Mouse (Mus musculus) spleen, adult 2 months (tissue): ENCODE data around the gene Slc44a1. TPM values are rescaled to one million over a fixed set of nuclear protein-coding genes. Genes with fewer than 3 reads are reported as not detected.

Source experiments
- DNase-seq, 2 experiments: peaks; one replicate each; pipeline versions ENCODE4 v3.0.0 to v3.0.0-alpha.2; 2012 to 2021; ENCODE audit warnings: low spot score in 2 of 2, low read depth in 1 of 2
- H3K27ac ChIP-seq: fragments of 200-500 bp; 2 replicates; pipeline ENCODE4 v1.5.1; 2012; ENCODE audit warnings: low read length, inconsistent platforms; ENCODE audit not compliant: insufficient read depth
- H3K27me3 ChIP-seq: fragments of 200-500 bp; 2 replicates; pipeline ENCODE4 v1.6.1; 2012; ENCODE audit warnings: mild to moderate bottlenecking, moderate library complexity, low read length, inconsistent platforms; ENCODE audit not compliant: control insufficient read depth, insufficient read depth
- H3K36me3 ChIP-seq: fragments of 200-500 bp; 2 replicates; pipeline ENCODE4 v1.6.1; 2012; ENCODE audit warnings: mild to moderate bottlenecking, low read length, inconsistent platforms; ENCODE audit not compliant: control insufficient read depth, insufficient read depth
- H3K4me1 ChIP-seq: fragments of 200-500 bp; 2 replicates; pipeline ENCODE4 v1.6.1; 2011; ENCODE audit warnings: inconsistent platforms; ENCODE audit not compliant: control insufficient read depth, insufficient read depth, insufficient read length
- H3K4me3 ChIP-seq: fragments of 200-500 bp; 2 replicates; pipeline ENCODE4 v1.5.1; 2011; ENCODE audit warnings: mild to moderate bottlenecking, inconsistent platforms; ENCODE audit not compliant: insufficient read depth, insufficient read length; ENCODE audit errors: extremely low read depth
- CTCF ChIP-seq: fragments of 200-500 bp; IDR thresholded peaks from 2 replicates; pipeline ENCODE4 v1.5.1; 2011; ENCODE audit warnings: mild to moderate bottlenecking, inconsistent platforms; ENCODE audit not compliant: insufficient read depth, insufficient read length, insufficient replicate concordance; ENCODE audit errors: extremely low read depth
- POLR2A ChIP-seq: fragments of 200-500 bp; IDR thresholded peaks from 2 replicates; pipeline ENCODE4 v1.6.1; 2011; ENCODE audit warnings: low read depth, low read length, inconsistent platforms
- WGBS: fragments of 180-500 bp; shearing (Covaris S2); methylation state at CpG from one replicate; pipeline ENCODE4 v1.1.7; 2018; 5-methylcytosine and 5-hydroxymethylcytosine counted together
- polyA plus RNA-seq: library from polyadenylated mRNA; depleted of rRNA; stranded (reverse); fragments of >200 nt; gene quantifications from 2 replicates; pipeline ENCODE4 v1.2.3, GENCODE M21; 2012

Slc44a1 gene
- polyA plus RNA-seq, 1 experiment: 10.3 TPM

GRCm38 (mm10) chr4:53462505-53463251 lies 22.5 kb downstream of the Slc44a1 start:
- no peak for TF ChIP-seq CTCF
- no peak for TF ChIP-seq POLR2A
- no peak for DNase-seq
- Histone ChIP-seq H3K27me3 (no peaks in the 10 kb centered on the region), H3K36me3 (no peaks in the 10 kb centered on the region), H3K27ac (no peak overlapping the region), H3K4me3 (no peak overlapping the region), H3K4me1 (no peaks in the 10 kb centered on the region)
- 96% methylated on average over 18 of the region's 18 CpGs for WGBS

GRCm38 (mm10) chr4:53465887-53466286 lies 25.7 kb downstream of the Slc44a1 start:
- H3K36me3 ChIP-seq: no peaks in the 10 kb centered on the region
- TF ChIP-seq POLR2A (no peak), CTCF (no peak)
- DNase-seq: no peak
- H3K4me3 ChIP-seq: no peak overlapping the region
- H3K4me1 ChIP-seq: no peaks in the 10 kb centered on the region; the same call in 1 of the 2 replicates
- WGBS: 85% methylated on average over 1 of the region's 1 CpGs
- H3K27ac ChIP-seq: no peak overlapping the region
- H3K27me3 ChIP-seq: no peaks in the 10 kb centered on the region

GRCm38 (mm10) chr4:53469007-53469406 lies 28.8 kb downstream of the Slc44a1 start:
- peak in 1 of 2 experiments; percentile 20 for DNase-seq
- Histone ChIP-seq H3K4me1 (no peaks in the 10 kb centered on the region; the same call in 1 of the 2 replicates), H3K27me3 (no peaks in the 10 kb centered on the region), H3K36me3 (no peaks in the 10 kb centered on the region), H3K4me3 (no peak overlapping the region), H3K27ac (no peak overlapping the region)
- TF ChIP-seq CTCF (no peak), POLR2A (no peak)
- WGBS: 18% methylated on average over 6 of the region's 6 CpGs

GRCm38 (mm10) chr4:53474109-53474508 lies 33.9 kb downstream of the Slc44a1 start:
- TF ChIP-seq CTCF (no peak), POLR2A (no peak)
- Histone ChIP-seq H3K27me3 (no peaks in the 10 kb centered on the region), H3K4me1 (no peaks in the 10 kb centered on the region), H3K4me3 (no peak overlapping the region), H3K36me3 (no peaks in the 10 kb centered on the region), H3K27ac (no peak overlapping the region)
- DNase-seq: no peak

GRCm38 (mm10) chr4:53475230-53475952 lies 35.2 kb downstream of the Slc44a1 start:
- Histone ChIP-seq H3K27ac (no peak overlapping the region), H3K4me1 (no peaks in the 10 kb centered on the region), H3K27me3 (no peaks in the 10 kb centered on the region), H3K4me3 (no peak overlapping the region), H3K36me3 (no peaks in the 10 kb centered on the region)
- TF ChIP-seq CTCF (no peak), POLR2A (no peak)
- WGBS: 93% methylated on average over 20 of the region's 20 CpGs
- no peak for DNase-seq

GRCm38 (mm10) chr4:53478644-53479043 lies 38.4 kb downstream of the Slc44a1 start:
- no peak overlapping the region for H3K27ac ChIP-seq
- no peaks in the 10 kb centered on the region for H3K27me3 ChIP-seq
- TF ChIP-seq CTCF (no peak), POLR2A (no peak)
- H3K4me3 ChIP-seq: no peak overlapping the region
- H3K4me1 ChIP-seq: no peaks in the 10 kb centered on the region
- H3K36me3 ChIP-seq: no peaks in the 10 kb centered on the region
- DNase-seq: no peak
- WGBS: 63% methylated on average over 4 of the region's 4 CpGs
